Mouse (Mus musculus) forebrain, embryonic 13.5 days (tissue): ENCODE measurements around the gene Sgf29. TPM values are rescaled to one million over a fixed set of nuclear protein-coding genes. Genes with fewer than 3 reads are reported as not detected.
A peak's percentile ranks its signal among the peaks of the same experiment; 100 is the strongest.

Experiments used
- ATAC-seq: fragments of 200-750 bp; cut with Nextera tagmentation; 2 replicates; pipeline ENCODE4 v1.8.0; 2017
- H3K27ac ChIP-seq: fragments of 300-500 bp; sonication (generic); 2 replicates; pipeline ENCODE4 v1.5.1; 2015; ENCODE audit warnings: inconsistent platforms, mild to moderate bottlenecking, moderate library complexity
- H3K27me3 ChIP-seq: fragments of 300-500 bp; sonication (generic); 2 replicates; pipeline ENCODE4 v1.6.1; 2015; ENCODE audit warnings: mild to moderate bottlenecking, inconsistent platforms
- H3K36me3 ChIP-seq: fragments of 300-500 bp; sonication (generic); 2 replicates; pipeline ENCODE4 v1.6.1; 2015; ENCODE audit warnings: mild to moderate bottlenecking, inconsistent platforms; ENCODE audit not compliant: poor library complexity, severe bottlenecking
- H3K4me1 ChIP-seq: fragments of 300-500 bp; sonication (generic); 2 replicates; pipeline ENCODE4 v1.6.1; 2015; ENCODE audit warnings: inconsistent platforms
- H3K4me2 ChIP-seq: fragments of 300-500 bp; sonication (generic); 2 replicates; pipeline ENCODE4 v1.6.1; 2015; ENCODE audit warnings: inconsistent platforms, mild to moderate bottlenecking, moderate library complexity
- H3K4me3 ChIP-seq: fragments of 300-500 bp; sonication (generic); 2 replicates; pipeline ENCODE4 v1.5.1; 2015; ENCODE audit warnings: mild to moderate bottlenecking, inconsistent platforms
- H3K9ac ChIP-seq: fragments of 300-500 bp; sonication (generic); 2 replicates; pipeline ENCODE4 v1.6.1; 2015; ENCODE audit warnings: mild to moderate bottlenecking, inconsistent platforms
- H3K9me3 ChIP-seq: fragments of 300-500 bp; sonication (generic); replicated peaks from 2 replicates; pipeline ENCODE4 v1.6.1; 2016; ENCODE audit warnings: inconsistent platforms
- WGBS: fragments of 180-500 bp; shearing (Covaris S2); methylation state at CpG from one replicate; pipeline ENCODE4 v1.1.7; 2015; 5-methylcytosine and 5-hydroxymethylcytosine counted together
- polyA plus RNA-seq: library from polyadenylated mRNA; unstranded; fragments of >200 nt; fragmentation: Nextera tagmentation; extraction: Ambion mirVana; gene quantifications from 2 replicates; pipeline ENCODE4 v1.2.1, GENCODE M21; 2015

The Sgf29 gene
- polyA plus RNA-seq, 1 experiment from 2014 or later, result 57.3 TPM

GRCm38 (mm10) chr7:126702358-126702757 lies 53.2 kb downstream of the Sgf29 start:
- H3K36me3 ChIP-seq, result peaks cover 23% of the 10 kb centered on the region
- H3K27ac ChIP-seq, result no peak overlapping the region
- peak overlapping the region; percentile 93 for H3K4me2 ChIP-seq
- 0 out of 2 replicates have a peak overlapping the region, but pooled peaks have one; percentile 27 for H3K9ac ChIP-seq
- H3K4me1 ChIP-seq, result peaks cover 46% of the 10 kb centered on the region
- no peak for ATAC-seq
- WGBS, result 77% methylated on average over 6 of the region's 6 CpGs
- H3K4me3 ChIP-seq, result no peak overlapping the region
- H3K9me3 ChIP-seq, result no peaks in the 10 kb centered on the region
- H3K27me3 ChIP-seq, result 0 out of 2 replicates have a peak, but pooled peaks cover 6% of the 10 kb centered on the region

- Histone ChIP-seq H3K9ac (peak overlapping the region; percentile 88), H3K27ac (peak overlapping the region; percentile 51; the same call in 1 of the 2 replicates), H3K4me1 (peaks cover 44% of the 10 kb centered on the region), H3K9me3 (no peaks in the 10 kb centered on the region), H3K4me2 (peak overlapping the region; percentile 93), H3K36me3 (peaks cover 22% of the 10 kb centered on the region), H3K27me3 (0 out of 2 replicates have a peak, but pooled peaks cover 6% of the 10 kb centered on the region), H3K4me3 (peak overlapping the region; percentile 67)
- ATAC-seq, result no peak
- WGBS, result 84% methylated on average over 12 of the region's 12 CpGs
Measured at GRCm38 (mm10) chr7:126702861-126703756, 54.0 kb downstream of the Sgf29 start.

GRCm38 (mm10) chr7:126703757-126704077 lies 54.6 kb downstream of the Sgf29 start:
- Histone ChIP-seq H3K4me2 (peak overlapping the region; percentile 93), H3K4me3 (peak overlapping the region; percentile 67), H3K36me3 (peaks cover 21% of the 10 kb centered on the region), H3K27me3 (0 out of 2 replicates have a peak, but pooled peaks cover 6% of the 10 kb centered on the region), H3K27ac (no peak overlapping the region), H3K9ac (peak overlapping the region; percentile 88), H3K4me1 (peaks cover 44% of the 10 kb centered on the region), H3K9me3 (no peaks in the 10 kb centered on the region; the same call in 1 of the 2 replicates)
- WGBS, result 19% methylated on average over 7 of the region's 7 CpGs
- ATAC-seq, result peak; percentile 30; the same call in 1 of the 2 replicates

GRCm38 (mm10) chr7:126704121-126704980 lies 55.2 kb downstream of the Sgf29 start:
- Histone ChIP-seq H3K36me3 (peaks cover 15% of the 10 kb centered on the region), H3K9ac (peak overlapping the region; percentile 88), H3K27me3 (0 out of 2 replicates have a peak, but pooled peaks cover 6% of the 10 kb centered on the region), H3K4me3 (peak overlapping the region; percentile 67), H3K27ac (peak overlapping the region; percentile 59), H3K9me3 (no peaks in the 10 kb centered on the region; the same call in 1 of the 2 replicates), H3K4me1 (peaks cover 44% of the 10 kb centered on the region), H3K4me2 (peak overlapping the region; percentile 93)
- peak; percentile 89 for ATAC-seq
- whole genome bisulfite sequencing, result 1% methylated on average over 38 of the region's 39 CpGs

- H3K4me3 ChIP-seq, result no peak within 1 kb of the TSS
- no peaks in the 10 kb centered on the region; the same call in 1 of the 2 replicates for H3K9me3 ChIP-seq
- WGBS, result 93% methylated on average over 19 of the region's 19 CpGs
- 0 out of 2 replicates have a peak, but pooled peaks cover 6% of the 10 kb centered on the region for H3K27me3 ChIP-seq
- H3K4me1 ChIP-seq, result peaks cover 24% of the 10 kb centered on the region
- H3K27ac ChIP-seq, result no peak within 1 kb of the TSS
- H3K4me2 ChIP-seq, result no peak within 1 kb of the TSS
- no peaks in the 10 kb centered on the region for H3K36me3 ChIP-seq
- no peak within 1 kb of the TSS for H3K9ac ChIP-seq
- no peak for ATAC-seq
Measured at GRCm38 (mm10) chr7:126707442-126708174, 58.5 kb downstream of the Sgf29 start, which contains the start of gene Coro1a. Gene Coro1a (minus strand): TSS chr7:126707787.

GRCm38 (mm10) chr7:126708175-126708952 lies 59.3 kb downstream of the Sgf29 start:
- H3K27ac ChIP-seq, result no peak overlapping the region
- WGBS, result 86% methylated on average over 10 of the region's 10 CpGs
- 0 out of 2 replicates have a peak, but pooled peaks cover 6% of the 10 kb centered on the region for H3K27me3 ChIP-seq
- H3K4me2 ChIP-seq, result no peak overlapping the region
- no peak for ATAC-seq
- H3K9me3 ChIP-seq, result no peaks in the 10 kb centered on the region; the same call in 1 of the 2 replicates
- no peaks in the 10 kb centered on the region for H3K36me3 ChIP-seq
- H3K4me3 ChIP-seq, result no peak overlapping the region
- no peak overlapping the region for H3K9ac ChIP-seq
- H3K4me1 ChIP-seq, result peaks cover 17% of the 10 kb centered on the region

- H3K9me3 ChIP-seq, result no peaks in the 10 kb centered on the region; the same call in 1 of the 2 replicates
- H3K4me1 ChIP-seq, result 0 out of 2 replicates have a peak, but pooled peaks cover under 1% of the 10 kb centered on the region
- no peak overlapping the region for H3K27ac ChIP-seq
- 78% methylated on average over 4 of the region's 4 CpGs for WGBS
- H3K4me3 ChIP-seq, result no peak overlapping the region
- H3K9ac ChIP-seq, result no peak overlapping the region
- no peak overlapping the region for H3K4me2 ChIP-seq
- no peak for ATAC-seq
- no peaks in the 10 kb centered on the region for H3K36me3 ChIP-seq
- H3K27me3 ChIP-seq, result 0 out of 2 replicates have a peak, but pooled peaks cover 6% of the 10 kb centered on the region
Measured at GRCm38 (mm10) chr7:126710266-126710665, 61.2 kb downstream of the Sgf29 start.

- Histone ChIP-seq H3K4me3 (no peak overlapping the region), H3K36me3 (no peaks in the 10 kb centered on the region), H3K27me3 (no peaks in the 10 kb centered on the region), H3K4me2 (no peak overlapping the region), H3K27ac (no peak overlapping the region), H3K4me1 (no peaks in the 10 kb centered on the region), H3K9ac (no peak overlapping the region), H3K9me3 (no peaks in the 10 kb centered on the region; the same call in 1 of the 2 replicates)
- WGBS, result 83% methylated on average over 3 of the region's 3 CpGs
- ATAC-seq, result no peak
Measured at GRCm38 (mm10) chr7:126711910-126712309, 62.8 kb downstream of the Sgf29 start.

GRCm38 (mm10) chr7:126715679-126716078 lies 66.6 kb downstream of the Sgf29 start:
- Histone ChIP-seq H3K4me3 (no peak overlapping the region), H3K27ac (no peak overlapping the region), H3K9me3 (0 out of 2 replicates have a peak, but pooled peaks cover 3% of the 10 kb centered on the region), H3K27me3 (no peaks in the 10 kb centered on the region), H3K9ac (no peak overlapping the region), H3K4me2 (no peak overlapping the region), H3K4me1 (no peaks in the 10 kb centered on the region), H3K36me3 (no peaks in the 10 kb centered on the region)
- WGBS, result 91% methylated on average over 4 of the region's 4 CpGs
- no peak for ATAC-seq

GRCm38 (mm10) chr7:126717566-126717965 lies 68.5 kb downstream of the Sgf29 start:
- Histone ChIP-seq H3K4me1 (no peaks in the 10 kb centered on the region), H3K4me3 (no peak overlapping the region), H3K4me2 (no peak overlapping the region), H3K36me3 (no peaks in the 10 kb centered on the region), H3K27me3 (no peaks in the 10 kb centered on the region), H3K27ac (no peak overlapping the region), H3K9ac (no peak overlapping the region), H3K9me3 (0 out of 2 replicates have a peak, but pooled peaks cover 3% of the 10 kb centered on the region)
- no peak for ATAC-seq
- 93% methylated on average over 3 of the region's 3 CpGs for WGBS
